Mouse (Mus musculus) B cell, adult 2 months (primary cell): ENCODE data around the gene Tcf25.
"Not testable (repeated sequence)": the region's sequence is repeated elsewhere in the genome, so short reads cannot be mapped to it uniquely, and the experiment has no call there.

Experiments
- DNase-seq, 2 experiments: peaks; one replicate each; pipeline ENCODE4 v3.0.0; 2022

The Tcf25 gene

DNA sequence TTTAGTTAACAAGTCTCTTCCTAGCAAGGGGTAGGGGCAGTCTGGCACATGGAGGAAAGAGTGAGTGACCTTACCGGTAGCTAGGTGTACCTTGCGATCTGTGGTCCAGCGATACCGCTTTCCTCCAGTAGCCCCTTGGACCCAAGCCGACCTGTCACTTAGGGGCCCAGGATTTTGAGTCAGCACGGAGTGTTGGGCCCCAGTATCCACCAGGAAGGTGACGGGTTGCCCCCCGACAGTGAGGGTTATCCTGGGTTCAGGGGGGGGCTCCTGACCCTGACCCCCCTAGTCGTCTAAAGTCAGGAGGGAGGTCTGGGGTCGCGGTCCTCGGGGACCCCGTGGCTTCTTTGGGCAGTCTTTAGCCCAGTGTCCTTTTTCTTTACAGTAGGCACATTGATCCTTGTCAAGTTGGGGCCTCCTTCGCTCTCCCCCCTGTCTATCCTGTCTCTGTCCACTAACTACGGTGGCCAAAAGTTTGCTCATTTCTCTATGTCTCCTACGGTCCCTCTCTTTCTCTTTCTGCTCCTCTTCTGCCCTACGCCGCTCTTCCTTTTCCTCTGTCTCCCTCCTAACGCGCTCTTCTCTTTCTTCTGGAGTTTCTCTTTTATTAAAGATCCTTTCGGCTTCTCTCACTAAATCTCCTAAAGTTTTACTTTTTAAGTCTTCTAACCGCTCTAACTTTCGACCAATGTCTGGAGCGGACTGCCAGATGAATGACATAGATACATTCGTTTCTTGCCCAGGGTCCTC is 58.2 kb downstream of the Tcf25 start:
- DNase-seq = no peak

DNA sequence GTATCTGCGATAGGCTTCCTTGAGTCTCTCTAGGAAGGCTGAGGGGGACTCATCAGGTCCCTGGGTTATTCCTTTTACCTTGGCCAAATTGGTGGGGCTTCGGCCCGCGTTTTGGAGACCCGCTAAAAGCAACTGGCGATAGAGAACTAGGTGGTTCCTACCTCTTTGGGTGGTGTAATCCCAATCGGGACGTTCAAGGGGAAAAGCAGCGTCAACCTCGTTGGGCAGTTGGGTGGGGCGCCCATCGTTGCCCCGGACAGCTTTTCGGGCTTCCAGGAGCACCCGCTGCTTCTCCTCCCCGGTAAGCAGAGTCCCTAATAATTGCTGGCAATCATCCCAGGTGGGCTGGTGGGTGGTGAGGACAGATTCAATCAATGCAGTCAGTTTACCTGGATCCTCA is 58.8 kb downstream of the Tcf25 start:
- no peak for DNase-seq

DNA sequence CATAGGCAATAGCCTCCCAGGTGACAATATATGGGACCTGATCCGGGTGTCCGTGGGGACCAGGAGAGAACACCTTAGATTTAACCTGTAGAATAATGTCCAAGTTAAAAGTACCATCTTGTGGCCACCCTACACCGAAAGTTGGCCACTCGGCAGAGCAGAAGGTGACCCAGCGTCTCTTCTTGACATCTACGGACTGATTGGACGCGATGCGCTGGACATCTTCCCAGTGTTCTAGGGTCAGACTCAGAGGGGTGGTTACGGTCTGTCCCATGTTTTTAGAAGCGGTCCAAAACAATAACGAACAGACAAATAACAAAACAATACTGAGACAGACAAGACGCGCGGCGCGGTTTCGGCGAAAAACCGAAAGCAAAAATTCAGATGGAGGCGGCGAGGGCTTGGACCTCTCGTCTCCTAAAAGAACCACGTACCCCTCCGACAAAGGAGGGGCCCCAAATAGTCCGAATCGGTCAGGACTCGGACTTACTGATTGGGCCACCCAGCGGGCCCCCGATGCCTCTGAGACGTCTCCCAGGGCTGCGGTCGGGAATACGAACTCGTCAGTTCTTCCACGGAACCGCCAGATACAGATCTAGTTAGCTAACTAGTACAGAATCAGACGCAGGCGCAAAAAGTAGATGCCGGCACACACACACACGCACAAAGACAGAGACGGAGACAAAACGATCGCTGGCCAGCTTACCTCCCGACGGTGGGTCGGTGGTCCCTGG is 59.9 kb downstream of the Tcf25 start:
- not testable (repeated sequence) for DNase-seq

DNA sequence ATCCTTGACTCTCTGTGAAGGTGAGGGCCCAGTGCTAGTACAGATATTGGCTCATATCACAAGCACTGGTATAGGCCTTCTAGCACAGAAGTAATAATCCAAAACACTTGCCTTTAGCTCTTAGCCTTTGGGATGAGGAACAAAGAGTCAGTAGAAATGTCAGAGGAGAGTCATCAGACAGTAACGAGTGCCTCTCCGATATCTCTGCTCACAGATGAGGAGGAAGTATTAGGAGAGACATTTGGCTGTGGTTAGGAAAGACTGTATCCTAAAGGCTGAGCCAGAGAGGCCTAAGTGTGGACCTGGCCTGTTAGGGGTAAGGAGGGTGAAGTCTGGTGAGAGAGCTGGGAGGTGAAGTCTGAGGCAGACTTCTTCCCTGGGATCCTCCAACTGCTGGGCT is 68.2 kb downstream of the Tcf25 start:
- DNase-seq = no peak

DNA sequence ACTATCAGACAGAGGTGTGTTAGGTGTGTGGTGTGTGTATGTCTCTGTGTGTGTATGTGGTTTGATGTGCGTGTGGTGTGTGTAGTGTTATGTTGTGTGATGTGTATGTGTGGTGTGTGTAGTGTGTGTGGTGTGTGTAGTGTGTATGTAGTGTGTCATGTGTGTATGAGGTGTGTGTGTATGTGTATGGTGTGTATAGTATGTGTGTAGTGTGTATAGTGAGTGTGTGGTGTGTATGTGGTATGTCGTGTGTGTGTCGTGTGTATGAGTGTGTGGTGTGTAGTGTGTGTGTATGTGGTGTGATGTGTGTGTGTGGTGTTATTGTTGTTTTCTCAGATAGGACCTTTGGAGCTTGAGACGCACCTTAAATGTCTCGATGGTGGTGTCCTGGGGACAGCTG is 68.8 kb downstream of the Tcf25 start:
- no peak for DNase-seq

DNA sequence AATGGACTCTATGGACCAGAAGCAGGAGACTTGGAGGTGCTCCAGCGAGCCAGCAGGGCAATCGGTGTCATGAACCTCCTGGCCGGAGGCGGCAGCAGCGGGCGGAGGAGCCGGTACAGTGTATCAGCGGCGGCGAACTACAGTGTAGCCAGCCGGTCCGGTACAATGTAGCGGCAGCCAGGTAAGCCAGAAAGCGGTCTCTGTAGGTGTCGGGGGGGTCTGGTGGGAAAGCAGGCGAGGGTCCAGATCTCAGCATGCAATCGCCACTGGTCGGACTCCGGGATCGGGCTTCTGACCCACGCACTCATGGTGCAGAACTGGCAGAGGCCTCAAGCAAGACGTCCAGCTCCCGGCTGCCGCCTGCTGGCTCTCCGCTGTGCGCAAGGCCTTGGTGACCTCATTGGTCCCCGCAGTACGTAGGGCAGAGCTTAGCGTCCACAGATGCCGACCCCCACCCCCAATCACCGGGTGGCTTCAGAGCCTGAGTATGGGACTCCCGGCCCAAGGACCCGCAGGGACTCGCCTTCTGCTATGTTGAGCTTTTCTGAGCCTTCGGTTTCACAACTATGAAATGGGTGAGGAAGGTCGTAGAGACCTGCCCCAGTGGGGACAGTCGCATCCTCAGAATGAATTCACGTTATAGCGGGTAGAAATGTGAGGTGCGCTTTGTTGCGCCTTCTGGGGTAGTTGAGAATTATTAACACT is 69.5 kb downstream of the Tcf25 start:
- DNase-seq = peak; percentile 97

DNA sequence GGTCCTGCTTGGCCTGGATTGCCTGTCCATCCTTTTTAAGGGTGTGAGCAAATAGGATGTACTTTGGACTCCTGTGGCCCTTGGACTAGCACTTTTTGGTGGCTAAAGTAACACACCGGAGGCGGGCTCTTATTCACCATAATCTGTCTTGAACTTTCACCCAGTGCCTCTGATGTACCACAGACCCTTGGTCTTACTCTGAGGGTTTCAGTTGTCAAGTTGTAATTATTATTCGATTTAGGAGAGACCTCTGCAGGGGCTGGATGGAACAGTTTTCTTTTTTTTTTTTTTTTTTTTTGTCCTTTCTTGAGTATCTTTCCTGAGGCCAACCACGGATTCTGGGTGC is 70.0 kb downstream of the Tcf25 start:
- peak in 1 of 2 experiments; percentile 8 for DNase-seq

DNA sequence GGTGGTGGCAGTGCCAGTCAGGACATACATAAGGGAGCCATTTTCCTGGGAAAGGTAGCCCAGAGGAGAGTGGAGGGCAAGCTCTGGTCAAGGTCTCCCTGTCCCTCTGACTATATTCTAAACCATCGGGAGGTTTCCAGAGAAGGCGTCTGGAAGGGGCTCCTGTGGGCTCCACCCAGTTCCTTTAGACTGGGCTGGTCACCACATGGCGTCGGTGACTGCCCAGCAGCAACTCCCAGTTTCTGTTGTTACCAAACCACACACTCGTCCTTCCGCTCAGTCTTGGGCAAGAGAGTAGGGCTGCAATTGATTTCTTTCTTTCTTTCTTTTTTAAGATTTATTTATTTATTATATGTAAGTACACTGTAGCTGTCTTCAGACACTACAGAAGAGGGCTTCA is 70.6 kb downstream of the Tcf25 start:
- no peak for DNase-seq

DNA sequence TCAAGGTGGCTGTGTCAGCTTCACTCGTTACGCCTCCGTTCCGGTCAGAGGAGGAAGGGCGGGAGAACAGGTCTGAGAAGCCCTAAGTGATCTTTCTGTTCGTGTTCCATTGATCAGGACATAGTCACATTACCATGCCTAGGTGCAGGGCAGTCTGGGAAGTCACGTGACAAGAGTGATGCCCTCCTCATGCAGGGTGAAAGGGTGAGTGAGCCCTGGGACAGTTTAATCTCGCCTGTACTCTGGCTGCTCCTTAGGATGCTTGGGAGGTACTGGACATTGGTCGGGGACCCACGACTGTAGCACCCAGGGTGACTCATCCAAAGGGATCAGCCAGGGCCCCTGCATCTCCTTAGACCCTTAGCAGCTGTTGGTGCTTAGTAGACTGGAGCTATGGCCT is 72.4 kb downstream of the Tcf25 start:
- DNase-seq = no peak

DNA sequence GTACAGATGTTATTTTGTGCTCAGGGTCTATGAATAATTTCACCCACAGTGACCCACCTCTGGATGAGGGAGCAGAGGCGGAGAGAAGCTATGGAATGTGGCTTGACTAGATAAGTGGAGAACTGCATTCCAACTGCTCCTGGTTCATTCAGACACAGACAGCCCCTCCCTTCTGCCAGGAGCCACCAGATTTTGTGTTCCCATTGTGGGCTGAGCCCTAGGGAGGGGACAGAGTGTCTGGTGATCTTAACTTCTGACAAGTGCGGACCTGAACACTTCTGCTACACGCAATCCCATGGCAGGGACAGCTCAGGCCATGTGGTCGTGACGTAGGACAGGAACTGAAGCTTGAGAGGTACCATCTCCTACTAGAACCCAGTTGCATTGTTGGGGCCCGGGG is 73.2 kb downstream of the Tcf25 start:
- DNase-seq = no peak

DNA sequence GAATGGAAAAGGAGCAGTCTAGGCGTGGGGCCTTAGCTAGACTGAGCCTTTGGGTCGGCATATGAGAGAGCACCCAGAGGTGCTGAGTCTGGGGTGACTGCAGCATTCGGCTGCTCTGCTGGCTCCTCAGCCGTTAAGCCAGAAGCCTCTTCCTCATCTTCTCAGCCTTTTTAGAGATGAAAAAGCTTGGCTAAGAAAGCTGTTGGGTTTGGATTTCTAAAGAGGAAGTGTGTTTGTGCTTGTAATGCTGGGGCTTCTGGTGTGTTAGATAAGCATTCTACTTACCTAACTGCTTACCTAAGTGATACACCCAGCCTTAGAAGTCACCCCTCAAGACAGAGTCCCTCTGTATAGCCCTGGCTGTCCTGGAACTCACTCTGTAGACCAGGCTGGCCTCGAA is 77.2 kb downstream of the Tcf25 start:
- no peak for DNase-seq

DNA sequence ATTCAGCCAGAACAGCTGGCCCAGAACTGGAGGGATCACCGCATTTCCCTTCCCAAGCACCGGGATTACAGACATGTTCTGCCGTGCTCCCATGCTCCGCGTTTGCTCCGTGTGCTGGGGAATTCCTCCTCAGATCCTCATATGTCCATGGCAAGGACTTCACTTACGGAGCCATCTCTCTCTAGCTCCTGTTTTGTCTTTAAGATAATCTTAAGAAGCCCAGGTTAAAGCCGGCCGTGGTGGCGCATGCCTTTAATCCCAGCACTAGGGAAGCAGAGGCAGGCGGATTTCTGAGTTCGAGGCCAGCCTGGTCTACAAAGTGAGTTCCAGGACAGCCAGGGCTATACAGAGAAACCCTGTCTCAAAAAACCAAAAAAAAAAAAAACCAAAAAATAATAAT is 78.2 kb downstream of the Tcf25 start:
- not testable (repeated sequence) for DNase-seq

DNA sequence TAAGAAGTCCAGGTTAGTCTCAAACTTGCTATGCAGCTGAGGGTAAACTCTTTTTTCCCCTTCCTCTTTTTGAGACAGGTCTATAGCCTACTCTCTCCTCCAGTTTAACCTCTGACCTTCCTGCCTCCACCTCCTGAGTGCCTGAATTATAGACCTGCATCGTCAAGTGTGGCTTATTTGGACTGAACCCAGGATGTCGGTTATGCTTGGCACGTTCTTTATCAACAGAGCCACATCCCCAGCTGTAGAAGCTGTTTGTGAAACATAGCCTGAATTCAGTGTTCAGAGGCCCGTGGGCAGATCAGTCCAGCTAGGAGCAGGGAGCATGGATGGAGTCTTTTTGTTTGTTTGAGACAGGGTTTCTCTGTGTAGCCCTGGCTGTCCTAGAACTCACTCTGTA is 78.6 kb downstream of the Tcf25 start:
- DNase-seq = no peak

DNA sequence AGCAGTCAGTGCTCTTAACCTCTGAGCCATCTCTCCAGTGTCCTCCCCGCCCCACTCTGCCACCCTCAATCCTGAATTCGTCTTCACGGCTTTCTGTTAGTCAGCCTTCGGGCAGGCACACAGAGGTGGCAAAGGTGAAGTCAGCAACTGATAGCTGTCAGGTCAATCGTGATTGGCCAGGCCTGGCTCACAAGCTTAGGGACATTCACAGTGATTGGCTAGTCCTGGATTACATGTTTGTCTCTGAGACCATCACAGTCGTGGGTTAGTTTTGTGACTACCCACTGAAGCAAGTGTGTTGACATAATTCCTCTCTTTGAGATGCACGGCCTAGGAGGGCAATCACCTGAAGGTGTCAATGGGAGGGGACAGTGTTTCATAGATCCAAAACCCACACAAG is 79.7 kb downstream of the Tcf25 start:
- DNase-seq = no peak
